Mouse (Mus musculus): ENCODE results near the gene Pdxp. TPM values are rescaled to one million over a fixed set of nuclear protein-coding genes. Genes with fewer than 3 reads are reported as not detected.

The Pdxp gene
- polyA plus RNA-seq, 1 experiment from 2014 or later = 12.0 TPM

- Histone ChIP-seq H3K36me3 (ENCODE audit: insufficient read depth, low read length) (peaks cover 19% of the 10 kb centered on the region), H3K27me3 (ENCODE audit: insufficient read depth, low read length) (no peaks in the 10 kb centered on the region), H3K4me2 (replicated peaks; ENCODE audit: low read depth, low read length) (no peak overlapping the region), H3K4me1 (ENCODE audit: insufficient read depth, low read length) (peaks cover 72% of the 10 kb centered on the region), H3K4me3 (ENCODE audit: low read length) (no peak overlapping the region), H3K9ac (replicated peaks; ENCODE audit: low read length) (no peak overlapping the region), H3K27ac (ENCODE audit: low read length) (no peak overlapping the region), H3K9me3 (ENCODE audit: low read length) (no peaks in the 10 kb centered on the region)
- ATAC-seq (ENCODE audit: low FRiP score, low TSS enrichment) = no peak
- WGBS = 78% methylated on average over 3 of the region's 3 CpGs
These were observed 17.6 kb upstream of the Pdxp start for GRCm38 (mm10) chr15:78896149-78896548.

- H3K4me1 ChIP-seq (ENCODE audit: insufficient read depth, low read length) = peaks cover 70% of the 10 kb centered on the region
- H3K9ac ChIP-seq (replicated peaks; ENCODE audit: low read length) = no peak overlapping the region
- 85% methylated on average over 4 of the region's 4 CpGs for whole genome bisulfite sequencing
- H3K4me2 ChIP-seq (replicated peaks; ENCODE audit: low read depth, low read length) = no peak overlapping the region
- no peak overlapping the region for H3K27ac ChIP-seq (ENCODE audit: low read length)
- no peaks in the 10 kb centered on the region for H3K9me3 ChIP-seq (ENCODE audit: low read length)
- no peaks in the 10 kb centered on the region for H3K27me3 ChIP-seq (ENCODE audit: insufficient read depth, low read length)
- H3K36me3 ChIP-seq (ENCODE audit: insufficient read depth, low read length) = 0 out of 2 replicates have a peak, but pooled peaks cover 6% of the 10 kb centered on the region
- H3K4me3 ChIP-seq (ENCODE audit: low read length) = no peak overlapping the region
- ATAC-seq (ENCODE audit: low FRiP score, low TSS enrichment) = no peak
These were observed 16.2 kb upstream of the Pdxp start for GRCm38 (mm10) chr15:78897488-78897887.

- Histone ChIP-seq H3K4me1 (ENCODE audit: insufficient read depth, low read length) (peaks cover 61% of the 10 kb centered on the region), H3K4me3 (ENCODE audit: low read length) (peak overlapping the region; percentile 77), H3K36me3 (ENCODE audit: insufficient read depth, low read length) (peaks cover 2% of the 10 kb centered on the region; the same call in 1 of the 2 replicates), H3K9me3 (ENCODE audit: low read length) (no peaks in the 10 kb centered on the region), H3K9ac (replicated peaks; ENCODE audit: low read length) (peak overlapping the region; percentile 16; the same call in 1 of the 2 replicates), H3K4me2 (replicated peaks; ENCODE audit: low read depth, low read length) (peak overlapping the region; percentile 86), H3K27ac (ENCODE audit: low read length) (peak overlapping the region; percentile 74), H3K27me3 (ENCODE audit: insufficient read depth, low read length) (no peaks in the 10 kb centered on the region)
- no peak for ATAC-seq (ENCODE audit: low FRiP score, low TSS enrichment)
- 48% methylated on average over 6 of the region's 6 CpGs for WGBS
These were observed 15.2 kb upstream of the Pdxp start for GRCm38 (mm10) chr15:78898507-78899001.

- Histone ChIP-seq H3K9me3 (ENCODE audit: low read length) (no peaks in the 10 kb centered on the region), H3K4me2 (replicated peaks; ENCODE audit: low read depth, low read length) (peak within 1 kb of the TSS; percentile 86), H3K36me3 (ENCODE audit: insufficient read depth, low read length) (peaks cover 8% of the 10 kb centered on the region), H3K27me3 (ENCODE audit: insufficient read depth, low read length) (no peaks in the 10 kb centered on the region), H3K4me3 (ENCODE audit: low read length) (peak within 1 kb of the TSS; percentile 77), H3K9ac (replicated peaks; ENCODE audit: low read length) (peak within 1 kb of the TSS; percentile 84), H3K27ac (ENCODE audit: low read length) (peak within 1 kb of the TSS; percentile 81), H3K4me1 (ENCODE audit: insufficient read depth, low read length) (peaks cover 53% of the 10 kb centered on the region)
- 3% methylated on average over 19 of the region's 20 CpGs for WGBS
- no peak for ATAC-seq (ENCODE audit: low FRiP score, low TSS enrichment)
These were observed 14.3 kb upstream of the Pdxp start, which contains the start of gene Gm49510 for GRCm38 (mm10) chr15:78899409-78899739. TSS of gene Gm49510 (plus strand) at chr15:78899667.

GRCm38 (mm10) chr15:78899740-78900584 is 13.8 kb upstream of the Pdxp start, which contains the start of gene Sh3bp1:
TSS of gene Sh3bp1 (plus strand) at chr15:78899768.
- H3K27ac ChIP-seq (ENCODE audit: low read length) = peak within 1 kb of the TSS; percentile 81
- peaks cover 12% of the 10 kb centered on the region for H3K36me3 ChIP-seq (ENCODE audit: insufficient read depth, low read length)
- no peaks in the 10 kb centered on the region for H3K9me3 ChIP-seq (ENCODE audit: low read length)
- WGBS = 1% methylated on average over 45 of the region's 47 CpGs
- peaks cover 47% of the 10 kb centered on the region for H3K4me1 ChIP-seq (ENCODE audit: insufficient read depth, low read length)
- peak within 1 kb of the TSS; percentile 84 for H3K9ac ChIP-seq (replicated peaks; ENCODE audit: low read length)
- ATAC-seq (ENCODE audit: low FRiP score, low TSS enrichment) = peak; percentile 64
- peak within 1 kb of the TSS; percentile 77 for H3K4me3 ChIP-seq (ENCODE audit: low read length)
- H3K27me3 ChIP-seq (ENCODE audit: insufficient read depth, low read length) = no peaks in the 10 kb centered on the region
- H3K4me2 ChIP-seq (replicated peaks; ENCODE audit: low read depth, low read length) = peak within 1 kb of the TSS; percentile 86

GRCm38 (mm10) chr15:78900585-78901421 is 12.9 kb upstream of the Pdxp start:
- H3K27me3 ChIP-seq (ENCODE audit: insufficient read depth, low read length) = no peaks in the 10 kb centered on the region
- H3K4me2 ChIP-seq (replicated peaks; ENCODE audit: low read depth, low read length) = peak overlapping the region; percentile 86
- peak overlapping the region; percentile 84 for H3K9ac ChIP-seq (replicated peaks; ENCODE audit: low read length)
- peaks cover 43% of the 10 kb centered on the region for H3K4me1 ChIP-seq (ENCODE audit: insufficient read depth, low read length)
- H3K9me3 ChIP-seq (ENCODE audit: low read length) = no peaks in the 10 kb centered on the region
- peaks cover 20% of the 10 kb centered on the region for H3K36me3 ChIP-seq (ENCODE audit: insufficient read depth, low read length)
- peak overlapping the region; percentile 81; the same call in 1 of the 2 replicates for H3K27ac ChIP-seq (ENCODE audit: low read length)
- peak; percentile 18; the same call in 1 of the 2 replicates for ATAC-seq (ENCODE audit: low FRiP score, low TSS enrichment)
- WGBS = 20% methylated on average over 18 of the region's 18 CpGs
- H3K4me3 ChIP-seq (ENCODE audit: low read length) = peak overlapping the region; percentile 77

- no peak for ATAC-seq (ENCODE audit: low FRiP score, low TSS enrichment)
- Histone ChIP-seq H3K9me3 (ENCODE audit: low read length) (no peaks in the 10 kb centered on the region), H3K9ac (replicated peaks; ENCODE audit: low read length) (peak overlapping the region; percentile 84), H3K36me3 (ENCODE audit: insufficient read depth, low read length) (peaks cover 22% of the 10 kb centered on the region), H3K27ac (ENCODE audit: low read length) (peak overlapping the region; percentile 81; the same call in 1 of the 2 replicates), H3K27me3 (ENCODE audit: insufficient read depth, low read length) (no peaks in the 10 kb centered on the region), H3K4me2 (replicated peaks; ENCODE audit: low read depth, low read length) (peak overlapping the region; percentile 86), H3K4me3 (ENCODE audit: low read length) (peak overlapping the region; percentile 77; the same call in 1 of the 2 replicates), H3K4me1 (ENCODE audit: insufficient read depth, low read length) (peaks cover 37% of the 10 kb centered on the region)
- 59% methylated on average over 8 of the region's 8 CpGs for WGBS
These were observed 12.3 kb upstream of the Pdxp start for GRCm38 (mm10) chr15:78901422-78901789.

GRCm38 (mm10) chr15:78903243-78903642 is 10.5 kb upstream of the Pdxp start:
- Histone ChIP-seq H3K36me3 (ENCODE audit: insufficient read depth, low read length) (peaks cover 35% of the 10 kb centered on the region), H3K9me3 (ENCODE audit: low read length) (no peaks in the 10 kb centered on the region), H3K27me3 (ENCODE audit: insufficient read depth, low read length) (no peaks in the 10 kb centered on the region), H3K4me3 (ENCODE audit: low read length) (no peak overlapping the region), H3K27ac (ENCODE audit: low read length) (no peak overlapping the region), H3K9ac (replicated peaks; ENCODE audit: low read length) (peak overlapping the region; percentile 19), H3K4me2 (replicated peaks; ENCODE audit: low read depth, low read length) (no peak overlapping the region), H3K4me1 (ENCODE audit: insufficient read depth, low read length) (peaks cover 30% of the 10 kb centered on the region)
- 6% methylated on average over 2 of the region's 2 CpGs for WGBS
- no peak for ATAC-seq (ENCODE audit: low FRiP score, low TSS enrichment)

- ATAC-seq (ENCODE audit: low FRiP score, low TSS enrichment) = no peak
- H3K9ac ChIP-seq (replicated peaks; ENCODE audit: low read length) = no peak overlapping the region
- H3K4me1 ChIP-seq (ENCODE audit: insufficient read depth, low read length) = peaks cover 2% of the 10 kb centered on the region; the same call in 1 of the 2 replicates
- H3K27me3 ChIP-seq (ENCODE audit: insufficient read depth, low read length) = no peaks in the 10 kb centered on the region
- H3K4me3 ChIP-seq (ENCODE audit: low read length) = no peak overlapping the region
- no peak overlapping the region for H3K27ac ChIP-seq (ENCODE audit: low read length)
- H3K9me3 ChIP-seq (ENCODE audit: low read length) = no peaks in the 10 kb centered on the region
- peaks cover 65% of the 10 kb centered on the region for H3K36me3 ChIP-seq (ENCODE audit: insufficient read depth, low read length)
- 70% methylated on average over 7 of the region's 7 CpGs for WGBS
- no peak overlapping the region for H3K4me2 ChIP-seq (replicated peaks; ENCODE audit: low read depth, low read length)
These were observed 5.3 kb upstream of the Pdxp start for GRCm38 (mm10) chr15:78908399-78908798.

All from kidney, embryonic 16.5 days (tissue).